Mouse (Mus musculus): ENCODE results near the gene Tnfaip8l2. TPM values are rescaled to one million over a fixed set of nuclear protein-coding genes. Genes with fewer than 3 reads are reported as not detected.

Gene Tnfaip8l2
- polyA plus RNA-seq, 1 experiment from 2014 or later: 2.5 TPM

GRCm38 (mm10) chr3:95106338-95107117, 35.6 kb downstream of the Tnfaip8l2 start, which contains the start of gene Pip5k1a:
Pip5k1a (minus strand) TSS chr3:95106930.
- no peaks in the 10 kb centered on the region for H3K27me3 ChIP-seq
- peak within 1 kb of the TSS; percentile 80 for H3K4me2 ChIP-seq (replicated peaks)
- H3K4me3 ChIP-seq: peak within 1 kb of the TSS; percentile 78
- H3K9me3 ChIP-seq: no peaks in the 10 kb centered on the region
- peak within 1 kb of the TSS; percentile 90 for H3K27ac ChIP-seq (replicated peaks)
- peak within 1 kb of the TSS; percentile 86 for H3K9ac ChIP-seq (replicated peaks)
- ATAC-seq (replicated peaks): peak; percentile 90
- H3K36me3 ChIP-seq: no peaks in the 10 kb centered on the region
- peaks cover 24% of the 10 kb centered on the region for H3K4me1 ChIP-seq
- under 1% methylated on average over 51 of the region's 51 CpGs for WGBS

- under 1% methylated on average over 16 of the region's 16 CpGs for WGBS
- Histone ChIP-seq H3K4me3 (peak overlapping the region; percentile 78), H3K27ac (replicated peaks) (peak overlapping the region; percentile 90), H3K4me1 (peaks cover 32% of the 10 kb centered on the region), H3K27me3 (no peaks in the 10 kb centered on the region), H3K36me3 (no peaks in the 10 kb centered on the region), H3K9ac (replicated peaks) (peak overlapping the region; percentile 86), H3K4me2 (replicated peaks) (peak overlapping the region; percentile 80), H3K9me3 (no peaks in the 10 kb centered on the region)
- no peak for ATAC-seq (replicated peaks)
Observed at GRCm38 (mm10) chr3:95105586-95106337, 36.4 kb downstream of the Tnfaip8l2 start.

- no peak for ATAC-seq (replicated peaks)
- Histone ChIP-seq H3K9me3 (no peaks in the 10 kb centered on the region), H3K4me1 (peaks cover 32% of the 10 kb centered on the region), H3K4me3 (peak overlapping the region; percentile 78), H3K27ac (replicated peaks) (peak overlapping the region; percentile 90; the same call in 1 of the 2 replicates), H3K9ac (replicated peaks) (peak overlapping the region; percentile 86), H3K36me3 (no peaks in the 10 kb centered on the region), H3K4me2 (replicated peaks) (peak overlapping the region; percentile 80), H3K27me3 (no peaks in the 10 kb centered on the region)
- 76% methylated on average over 4 of the region's 4 CpGs for WGBS
Observed at GRCm38 (mm10) chr3:95105121-95105520, 37.0 kb downstream of the Tnfaip8l2 start.

- no peak overlapping the region for H3K27ac ChIP-seq (replicated peaks)
- no peak overlapping the region for H3K4me2 ChIP-seq (replicated peaks)
- whole genome bisulfite sequencing: 3% methylated on average over 2 of the region's 2 CpGs
- peaks cover 29% of the 10 kb centered on the region for H3K4me1 ChIP-seq
- no peaks in the 10 kb centered on the region for H3K27me3 ChIP-seq
- H3K4me3 ChIP-seq: no peak overlapping the region
- no peak overlapping the region for H3K9ac ChIP-seq (replicated peaks)
- no peaks in the 10 kb centered on the region for H3K9me3 ChIP-seq
- ATAC-seq (replicated peaks): no peak
- peaks cover 3% of the 10 kb centered on the region; the same call in 1 of the 2 replicates for H3K36me3 ChIP-seq
Observed at GRCm38 (mm10) chr3:95100854-95101253, 41.3 kb downstream of the Tnfaip8l2 start.

Small RNA genes lying within 50 kb of the gene (microRNA-seq; reads per million reads assigned to microRNA genes)
- not detected for gene Mir8099-1

Other genes with a start within 250 kb of the Tnfaip8l2 start
- 9.5 and 11.6 TPM in 2 replicates for gene Selenbp1, start 209.3 kb downstream of the Tnfaip8l2 start, polyA plus RNA-seq (2015; fragmentation: Nextera tagmentation; extraction: Ambion mirVana)
- 5.4 and 6.0 TPM in 2 replicates for gene Rfx5, start 188.3 kb downstream of the Tnfaip8l2 start, polyA plus RNA-seq (2015; fragmentation: Nextera tagmentation; extraction: Ambion mirVana)
- gene Pi4kb, start 167.6 kb downstream of the Tnfaip8l2 start, polyA plus RNA-seq (2015; fragmentation: Nextera tagmentation; extraction: Ambion mirVana): 24.9 and 27.1 TPM in 2 replicates
- gene Zfp687, start 126.9 kb downstream of the Tnfaip8l2 start, polyA plus RNA-seq (2015; fragmentation: Nextera tagmentation; extraction: Ambion mirVana): 22.4 and 23.0 TPM in 2 replicates
- 291 and 296 TPM in 2 replicates for gene Psmd4, start 99.7 kb downstream of the Tnfaip8l2 start, polyA plus RNA-seq (2015; fragmentation: Nextera tagmentation; extraction: Ambion mirVana)
- gene Pip5k1a, start 35.4 kb downstream of the Tnfaip8l2 start, polyA plus RNA-seq (2015; fragmentation: Nextera tagmentation; extraction: Ambion mirVana): 20.5 and 21.6 TPM in 2 replicates
- gene Vps72, start 31.3 kb downstream of the Tnfaip8l2 start, polyA plus RNA-seq (2015; fragmentation: Nextera tagmentation; extraction: Ambion mirVana): 235 and 247 TPM in 2 replicates
- 0.74 and 1.1 TPM in 2 replicates for gene Tmod4, start 17.9 kb downstream of the Tnfaip8l2 start, polyA plus RNA-seq (2015; fragmentation: Nextera tagmentation; extraction: Ambion mirVana)
- gene Scnm1, start 8.3 kb downstream of the Tnfaip8l2 start, polyA plus RNA-seq (2015; fragmentation: Nextera tagmentation; extraction: Ambion mirVana): 105 and 108 TPM in 2 replicates
- gene Lysmd1, start 8.3 kb downstream of the Tnfaip8l2 start, polyA plus RNA-seq (2015; fragmentation: Nextera tagmentation; extraction: Ambion mirVana): 39.8 and 42.2 TPM in 2 replicates
- 30.4 and 34.1 TPM in 2 replicates for gene Sema6c, start 18.1 kb upstream of the Tnfaip8l2 start, polyA plus RNA-seq (2015; fragmentation: Nextera tagmentation; extraction: Ambion mirVana)
- 4.8 and 5.9 TPM in 2 replicates for gene Gabpb2, start 75.6 kb upstream of the Tnfaip8l2 start, polyA plus RNA-seq (2015; fragmentation: Nextera tagmentation; extraction: Ambion mirVana)
- 88.5 and 90.0 TPM in 2 replicates for gene Cdc42se1, start 86.4 kb upstream of the Tnfaip8l2 start, polyA plus RNA-seq (2015; fragmentation: Nextera tagmentation; extraction: Ambion mirVana)
- 254 and 266 TPM in 2 replicates for gene Mllt11, start 89.8 kb upstream of the Tnfaip8l2 start, polyA plus RNA-seq (2015; fragmentation: Nextera tagmentation; extraction: Ambion mirVana)
- 0.11 and 0.15 TPM in 2 replicates for gene Gm128, start 99.2 kb upstream of the Tnfaip8l2 start, polyA plus RNA-seq (2015; fragmentation: Nextera tagmentation; extraction: Ambion mirVana)
- gene Bnipl, start 108.8 kb upstream of the Tnfaip8l2 start, polyA plus RNA-seq (2015; fragmentation: Nextera tagmentation; extraction: Ambion mirVana): 0.10 TPM in 1 of 2 replicates, not detected in the other
- 46.1 and 46.2 TPM in 2 replicates for gene Mindy1, start 139.0 kb upstream of the Tnfaip8l2 start, polyA plus RNA-seq (2015; fragmentation: Nextera tagmentation; extraction: Ambion mirVana)
- 42.0 and 44.4 TPM in 2 replicates for gene Prune1, start 139.7 kb upstream of the Tnfaip8l2 start, polyA plus RNA-seq (2015; fragmentation: Nextera tagmentation; extraction: Ambion mirVana)
- 0.47 and 0.61 TPM in 2 replicates for gene Anxa9, start 164.8 kb upstream of the Tnfaip8l2 start, polyA plus RNA-seq (2015; fragmentation: Nextera tagmentation; extraction: Ambion mirVana)
- 96.7 and 101 TPM in 2 replicates for gene Cers2, start 172.4 kb upstream of the Tnfaip8l2 start, polyA plus RNA-seq (2015; fragmentation: Nextera tagmentation; extraction: Ambion mirVana)
- gene Setdb1, start 214.8 kb upstream of the Tnfaip8l2 start, polyA plus RNA-seq (2015; fragmentation: Nextera tagmentation; extraction: Ambion mirVana): 45.2 and 48.8 TPM in 2 replicates

All from forebrain, embryonic 15.5 days (tissue).